ENCODE assay signal across 8 mouse cellular contexts in the genomic region with DNA sequence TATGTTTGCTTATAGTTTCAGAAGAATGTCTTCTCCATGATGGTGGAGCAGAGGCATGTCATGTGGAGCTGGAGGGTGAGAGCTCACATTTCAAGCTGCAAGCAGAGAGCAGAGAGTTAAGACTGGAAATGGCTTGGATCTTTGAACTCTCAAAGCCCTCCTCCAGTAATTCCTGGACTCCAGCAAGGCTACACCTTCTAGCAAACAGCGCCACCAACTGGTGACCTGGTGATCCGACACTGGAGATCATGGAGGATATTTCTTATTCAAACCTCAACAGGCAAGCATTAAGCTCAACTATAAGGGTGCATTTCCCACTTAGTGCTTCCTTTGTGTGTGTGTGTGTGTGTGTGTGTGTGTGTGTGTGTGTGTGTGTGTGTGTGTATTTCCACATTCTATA.
DNase-seq lines count a peak whose midpoint lies in the region; ATAC-seq and TF ChIP-seq lines count a peak whose summit lies in the region.

No protein-coding gene starts in this region.

- no peak overlapping the region for H3K27ac ChIP-seq in kidney, embryonic 15.5 days
- no peak overlapping the region for H3K27ac ChIP-seq in liver, embryonic 14.5 days

- H3K4me2 ChIP-seq in kidney, embryonic 15.5 days: no peak overlapping the region
- H3K4me2 ChIP-seq in liver, embryonic 14.5 days (ENCODE audit: low read depth): no peak overlapping the region

- H3K4me1 ChIP-seq in kidney, embryonic 15.5 days: peaks cover 6% of the 10 kb centered on the region
- H3K4me1 ChIP-seq in E14TG2a.4 (replicated peaks; ENCODE audit: low read depth, low read length): peaks cover 27% of the 10 kb centered on the region
- peaks cover 0 to 4% of the 10 kb centered on the region in 2 experiments; a peak in 1 of 4 replicates for H3K4me1 ChIP-seq in liver, embryonic 14.5 days (replicated peaks; ENCODE audit: control insufficient read depth in 2 of 2, insufficient read depth in 2 of 2, low read length in 1 of 2)

- no peak overlapping the region for H3K4me3 ChIP-seq in kidney, embryonic 15.5 days (replicated peaks)
- no peak overlapping the region for H3K4me3 ChIP-seq in E14TG2a.4 (replicated peaks; ENCODE audit: low read length)
- H3K4me3 ChIP-seq in liver, embryonic 14.5 days (ENCODE audit: insufficient read depth in 1 of 2, low read depth in 2 of 2, low read length in 2 of 2): no peak overlapping the region

- no peaks in the 10 kb centered on the region for H3K27me3 ChIP-seq in kidney, embryonic 15.5 days
- H3K27me3 ChIP-seq in E14TG2a.4 (ENCODE audit: insufficient read depth, low read length): no peaks in the 10 kb centered on the region; the same call in 1 of the 2 replicates
- H3K27me3 ChIP-seq in liver, embryonic 14.5 days (ENCODE audit: control insufficient read depth, insufficient read depth, low read length): no peaks in the 10 kb centered on the region

- no peaks in the 10 kb centered on the region for H3K9me3 ChIP-seq in kidney, embryonic 15.5 days (replicated peaks)
- no peaks in the 10 kb centered on the region for H3K9me3 ChIP-seq in E14TG2a.4 (ENCODE audit: low read length)
- no peaks in the 10 kb centered on the region for H3K9me3 ChIP-seq in liver, embryonic 14.5 days (ENCODE audit: control insufficient read depth, low read length)

- peak; percentile 62 for TF ChIP-seq CTCF in E14TG2a.4 (conservative IDR thresholded peaks at IDR 0.05; ENCODE audit: low read length)
- peak; percentile 38; the same call in 1 of the 2 replicates for TF ChIP-seq CTCF in liver, embryonic 14.5 days (IDR thresholded peaks at IDR 0.05; ENCODE audit: low read depth)

- H3K36me3 ChIP-seq in kidney, embryonic 15.5 days: no peaks in the 10 kb centered on the region
- H3K36me3 ChIP-seq in E14TG2a.4 (ENCODE audit: insufficient read depth, low read length): no peaks in the 10 kb centered on the region
- H3K36me3 ChIP-seq in liver, embryonic 14.5 days (replicated peaks; ENCODE audit: control insufficient read depth, insufficient read depth, low read depth): no peaks in the 10 kb centered on the region

- 36% methylated on average over 2 of the region's 2 CpGs for WGBS in kidney, embryonic 15.5 days
- 13% methylated on average over 2 of the region's 2 CpGs for WGBS in liver, embryonic 14.5 days (ENCODE audit: insufficient replicate concordance)

- no peak for ATAC-seq in kidney, embryonic 15.5 days (replicated peaks; ENCODE audit: low FRiP score)
- ATAC-seq in liver, embryonic 14.5 days (ENCODE audit: insufficient read depth): no peak

- no peak overlapping the region for H3K9ac ChIP-seq in kidney, embryonic 15.5 days
- H3K9ac ChIP-seq in liver, embryonic 14.5 days (replicated peaks): no peak overlapping the region

- TF ChIP-seq EP300 in liver, embryonic 14.5 days (IDR thresholded peaks at IDR 0.05; ENCODE audit: low read depth): no peak

- peak; percentile 7 to 20 for DNase-seq in kidney, adult 8-10 months
- DNase-seq in WW6 (ENCODE audit: low read depth, low spot score): peak; percentile 13
- DNase-seq in liver, embryonic 14.5 days (ENCODE audit: low read depth in 3 of 3, low spot score in 3 of 3): no peak
- DNase-seq in frontal cortex, postnatal 14 days (ENCODE audit: low spot score in 2 of 2): no peak
- no peak for DNase-seq in layer of hippocampus, adult 18-20 months (ENCODE audit: low spot score in 2 of 2)
- DNase-seq in cerebellum, adult 9-11 months: no peak

Comparison
In these comparisons a context has a peak if more than half of its experiments do, and no peak if none do; other contexts are left out.
1. DNase-seq: peak in kidney, adult 8-10 months (2 of 2) and WW6 (single experiment); none in liver, embryonic 14.5 days (0 of 3), frontal cortex, postnatal 14 days (0 of 2), layer of hippocampus, adult 18-20 months (0 of 2) and cerebellum, adult 9-11 months (single experiment).